Mouse (Mus musculus) frontal cortex, postnatal 25 days (tissue): ENCODE results near the gene Itgad.

ENCODE experiments used
- DNase-seq, 2 experiments: peaks; one replicate each; pipeline ENCODE4 v3.0.0; 2022; ENCODE audit warnings: low spot score in 2 of 2

Itgad gene

GRCm38 (mm10) chr7:128180126-128180525 lies 25.9 kb downstream of the Itgad start:
- DNase-seq: no peak

GRCm38 (mm10) chr7:128180546-128180945 lies 26.4 kb downstream of the Itgad start:
- DNase-seq: no peak

GRCm38 (mm10) chr7:128181691-128182090 lies 27.5 kb downstream of the Itgad start:
- DNase-seq: no peak

DNA sequence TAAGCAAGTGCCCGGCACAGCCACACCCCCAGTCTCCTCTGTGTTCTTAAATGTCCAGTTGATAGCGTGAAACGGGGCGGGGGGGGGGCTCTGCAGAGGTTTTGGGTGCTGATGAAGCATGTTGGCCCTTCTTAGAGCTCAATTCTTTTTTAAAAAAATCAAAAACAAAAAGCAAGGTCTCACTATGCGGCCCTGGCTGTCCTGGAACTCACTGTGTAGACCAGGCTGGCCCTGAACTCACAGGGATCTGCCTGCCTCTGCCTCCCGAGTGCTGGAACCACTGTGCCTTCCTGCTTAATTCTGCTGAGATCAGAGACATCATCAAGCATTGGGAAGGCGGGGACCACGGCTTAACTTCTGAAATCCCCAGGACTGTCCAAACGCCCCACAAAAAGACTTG lies 47.4 kb downstream of the Itgad start:
- no peak for DNase-seq

- DNase-seq: no peak
These were observed 48.9 kb downstream of the Itgad start for GRCm38 (mm10) chr7:128203071-128203470.

DNA sequence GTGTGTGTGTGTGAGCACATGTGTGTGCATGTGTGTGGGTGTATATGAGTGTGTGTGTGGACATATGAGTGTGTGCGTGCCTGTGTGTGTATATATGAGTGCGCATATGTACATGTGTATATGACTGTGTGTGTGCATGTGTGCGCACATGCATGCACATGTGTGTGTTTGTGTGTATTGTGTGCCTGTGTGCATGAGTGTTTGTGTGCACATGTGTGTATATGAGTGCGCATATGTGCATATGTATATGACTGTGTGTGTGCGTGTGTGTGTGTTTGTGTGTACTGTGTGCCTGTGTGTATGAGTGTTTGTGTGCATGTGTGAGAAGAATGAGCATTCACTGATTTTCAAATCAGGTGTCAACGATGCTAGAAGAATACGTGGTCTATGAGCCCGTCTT lies 50.0 kb downstream of the Itgad start:
- DNase-seq: no peak

DNA sequence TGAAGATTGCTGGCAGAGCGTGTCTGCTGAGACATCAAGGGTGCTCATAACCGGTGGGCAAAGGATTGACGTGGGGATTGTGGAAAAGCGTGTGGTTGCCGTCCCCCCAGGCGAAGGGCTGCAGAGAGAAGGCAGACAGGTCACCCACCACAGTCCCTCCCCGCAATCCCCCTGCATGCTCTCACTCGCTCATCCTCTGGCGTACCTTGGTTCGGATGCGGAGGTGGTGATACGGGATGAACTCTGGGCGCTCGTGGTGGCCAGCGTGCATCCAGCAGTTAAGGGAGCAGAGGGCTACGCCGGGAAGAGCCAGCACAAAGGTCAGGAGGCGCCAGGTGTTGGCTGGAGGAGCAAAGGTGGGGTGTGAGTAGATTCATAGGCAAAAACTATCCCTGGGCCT lies 51.5 kb downstream of the Itgad start:
- DNase-seq: no peak

GRCm38 (mm10) chr7:128206152-128206551 lies 52.0 kb downstream of the Itgad start, which contains the start of gene Cox6a2:
Gene Cox6a2, minus strand, starts transcription at chr7:128206387.
- DNase-seq: no peak

DNA sequence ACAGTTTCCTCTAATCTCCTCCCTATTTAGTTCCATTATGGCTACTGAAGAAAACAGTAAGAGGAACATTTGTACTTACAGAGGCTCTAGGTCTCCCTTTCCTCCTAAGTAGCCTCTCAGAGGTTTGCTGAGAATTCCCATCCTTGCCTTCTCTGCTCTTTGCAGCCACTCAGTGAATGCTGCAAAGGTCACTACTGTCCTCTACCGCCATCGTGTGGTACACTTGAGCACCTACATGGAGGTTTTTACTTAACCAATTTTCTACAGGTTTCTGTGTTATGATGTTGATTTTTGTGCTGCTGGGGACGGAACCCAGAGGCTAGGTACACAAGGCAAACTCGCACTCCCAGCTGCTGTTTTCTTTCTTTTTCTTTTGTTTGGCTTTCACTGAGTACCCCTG lies 54.0 kb downstream of the Itgad start:
- peak; percentile 23 to 29 for DNase-seq

GRCm38 (mm10) chr7:128209826-128210225 lies 55.6 kb downstream of the Itgad start:
- no peak for DNase-seq

GRCm38 (mm10) chr7:128219952-128220351 lies 65.8 kb downstream of the Itgad start:
- DNase-seq: no peak

- DNase-seq: no peak
These were observed 66.8 kb downstream of the Itgad start for GRCm38 (mm10) chr7:128220936-128221335.

DNA sequence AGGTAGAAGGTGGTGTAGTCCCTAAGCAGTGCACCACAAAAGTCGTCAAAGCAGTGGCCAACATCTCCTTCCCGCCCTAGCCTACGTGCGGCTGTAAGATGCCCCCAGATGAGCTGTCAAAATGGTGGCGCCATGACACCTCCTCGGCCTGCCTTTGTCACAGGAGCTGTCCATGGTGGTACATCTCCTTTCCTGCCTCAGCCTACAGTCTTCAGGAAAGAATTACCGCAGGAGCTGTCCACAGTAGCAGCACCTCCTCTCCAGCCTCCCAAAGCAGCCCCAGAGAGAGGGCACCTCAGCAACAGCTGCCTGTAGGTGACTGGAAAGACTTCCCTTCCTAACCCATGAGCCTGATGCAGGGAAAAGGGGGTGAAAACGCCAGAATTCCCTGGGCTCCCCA lies 77.6 kb downstream of the Itgad start:
- no peak for DNase-seq

DNA sequence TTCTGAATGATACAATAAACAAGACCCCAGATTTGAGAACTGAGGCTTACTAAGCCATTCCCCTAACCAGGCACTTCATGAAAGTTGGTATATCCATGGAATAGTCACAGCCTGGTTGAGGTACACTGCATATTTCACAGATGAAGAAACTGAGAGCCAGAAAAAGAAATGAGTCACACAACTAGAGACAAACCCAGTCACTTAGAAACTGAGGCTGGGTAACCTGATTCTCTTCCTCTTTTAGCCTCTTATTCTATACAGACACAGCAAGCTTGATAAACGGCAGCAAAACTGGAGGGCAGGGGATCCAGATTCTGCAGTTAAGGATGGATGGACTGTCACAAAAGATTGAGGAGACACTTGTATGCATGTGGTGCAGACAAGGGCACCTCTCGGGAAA lies 80.6 kb downstream of the Itgad start:
- DNase-seq: no peak

DNA sequence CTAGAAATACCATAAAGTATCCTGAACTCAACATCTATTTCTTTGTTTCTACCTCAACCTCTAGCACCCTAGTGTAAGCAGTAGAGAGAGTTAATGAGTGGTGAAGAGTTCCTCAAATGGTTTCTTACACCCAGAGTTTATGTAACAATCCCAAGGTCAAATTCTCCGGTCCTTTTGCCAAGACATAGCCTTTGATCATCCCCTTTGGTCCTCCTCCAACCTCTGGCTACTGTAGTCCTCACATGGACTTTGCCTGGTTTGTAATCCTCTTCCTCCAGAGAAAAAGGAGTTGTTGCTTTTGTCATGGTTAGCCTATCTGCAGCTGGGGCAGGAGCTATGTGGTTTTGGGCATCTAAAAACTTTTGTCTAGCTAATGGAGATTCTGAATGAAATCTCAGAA lies 81.3 kb downstream of the Itgad start:
- no peak for DNase-seq

DNA sequence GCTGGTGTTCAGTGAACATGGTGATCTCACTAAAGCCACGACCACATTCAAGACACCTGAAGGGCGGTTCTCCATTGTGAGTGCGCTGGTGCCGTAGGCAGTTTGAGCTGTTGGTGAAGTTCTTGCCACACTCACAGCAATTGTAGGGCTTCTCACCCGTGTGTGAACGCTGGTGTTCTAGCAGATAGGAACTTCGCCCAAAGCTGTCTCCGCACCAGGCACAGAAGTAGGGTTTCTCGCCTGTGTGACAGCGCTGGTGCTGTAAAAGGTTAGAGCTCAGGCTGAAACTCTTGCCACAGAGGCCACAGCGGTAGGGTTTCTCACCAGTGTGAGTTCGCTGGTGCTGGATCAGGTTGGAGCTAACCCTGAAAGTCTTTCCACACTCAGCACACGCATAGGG lies 82.2 kb downstream of the Itgad start:
- no peak for DNase-seq

- peak; percentile 77 to 78 for DNase-seq
These were observed 82.8 kb downstream of the Itgad start, which contains the start of gene Armc5 for GRCm38 (mm10) chr7:128236856-128237592. Gene Armc5, plus strand, starts transcription at chr7:128237342.

- no peak for DNase-seq
These were observed 83.4 kb downstream of the Itgad start for GRCm38 (mm10) chr7:128237593-128237926.

- peak; percentile 98 to 99 for DNase-seq
These were observed 84.0 kb downstream of the Itgad start, which contains the start of gene 9130023H24Rik for GRCm38 (mm10) chr7:128237927-128238778. Gene 9130023H24Rik, minus strand, starts transcription at chr7:128238031.

GRCm38 (mm10) chr7:128238991-128239390 lies 84.8 kb downstream of the Itgad start:
- no peak for DNase-seq

GRCm38 (mm10) chr7:128240131-128240784 lies 86.1 kb downstream of the Itgad start:
- DNase-seq: no peak

- no peak for DNase-seq
These were observed 88.2 kb downstream of the Itgad start for GRCm38 (mm10) chr7:128242331-128242730.
